Comparison of ENCODE assay signal across 8 mouse cellular contexts in genomic region chr14:121034525-121034924, GRCm38 (mm10). TPM values are rescaled to one million over a fixed set of nuclear protein-coding genes. Genes with fewer than 3 reads are reported as not detected.
DNase-seq lines count a peak whose midpoint lies in the region; ATAC-seq and TF ChIP-seq lines count a peak whose summit lies in the region.

No protein-coding gene starts in this region.

- no peak for ATAC-seq in intestine, postnatal 0 days
- no peak for ATAC-seq in stomach, embryonic 15.5 days (ENCODE audit: insufficient read depth, low FRiP score, low read depth)

- no peak overlapping the region for H3K27ac ChIP-seq in intestine, postnatal 0 days (ENCODE audit: low read depth, low read length)
- H3K27ac ChIP-seq in stomach, embryonic 15.5 days = no peak overlapping the region

- DNase-seq in adrenal gland, postnatal 14 days = peak; percentile 22
- no peak for DNase-seq in adrenal gland, adult 18-20 months (ENCODE audit: low spot score in 2 of 2)
- peak; percentile 58 to 62 for DNase-seq in heart, adult 18-20 months
- peak; percentile 30 to 50 for DNase-seq in lung, adult 18-20 months
- no peak for DNase-seq in left cerebral cortex, adult 9 months (ENCODE audit: low spot score in 2 of 2)
- no peak for DNase-seq in testis, postnatal 10 days (ENCODE audit: low spot score)

- no peaks in the 10 kb centered on the region for H3K9me3 ChIP-seq in intestine, postnatal 0 days (ENCODE audit: control insufficient read depth)
- H3K9me3 ChIP-seq in stomach, embryonic 15.5 days = no peaks in the 10 kb centered on the region

- H3K36me3 ChIP-seq in intestine, postnatal 0 days (ENCODE audit: control insufficient read depth, insufficient read depth) = no peaks in the 10 kb centered on the region
- H3K36me3 ChIP-seq in stomach, embryonic 15.5 days = no peaks in the 10 kb centered on the region

- H3K9ac ChIP-seq in intestine, postnatal 0 days (ENCODE audit: low read depth, low read length) = peak overlapping the region; percentile 91; the same call in 1 of the 2 replicates
- no peak overlapping the region for H3K9ac ChIP-seq in stomach, embryonic 15.5 days

- WGBS in intestine, postnatal 0 days = 24% methylated on average over 10 of the region's 10 CpGs
- WGBS in stomach, embryonic 15.5 days = 24% methylated on average over 10 of the region's 10 CpGs

- H3K27me3 ChIP-seq in intestine, postnatal 0 days (replicated peaks; ENCODE audit: control insufficient read depth, insufficient read depth, low read length) = no peaks in the 10 kb centered on the region
- H3K27me3 ChIP-seq in stomach, embryonic 15.5 days (replicated peaks) = peaks cover 6% of the 10 kb centered on the region; the same call in 1 of the 2 replicates

- peak overlapping the region; percentile 91 for H3K4me2 ChIP-seq in intestine, postnatal 0 days (replicated peaks; ENCODE audit: low read depth)
- H3K4me2 ChIP-seq in stomach, embryonic 15.5 days = peak overlapping the region; percentile 97

- H3K4me1 ChIP-seq in intestine, postnatal 0 days (replicated peaks; ENCODE audit: control insufficient read depth, insufficient read depth, low read length) = 0 out of 2 replicates have a peak, but pooled peaks cover 5% of the 10 kb centered on the region
- peaks cover 10% of the 10 kb centered on the region; the same call in 1 of the 2 replicates for H3K4me1 ChIP-seq in stomach, embryonic 15.5 days

- no peak for TF ChIP-seq CTCF in intestine, postnatal 0 days (IDR thresholded peaks at IDR 0.05; ENCODE audit: low read depth)

- H3K4me3 ChIP-seq in intestine, postnatal 0 days (ENCODE audit: low read depth, low read length) = peak overlapping the region; percentile 95
- peak overlapping the region; percentile 92 for H3K4me3 ChIP-seq in stomach, embryonic 15.5 days (replicated peaks)

RNA-seq across cellular contexts. Expression of gene Farp1, which starts 0.5 kb away (rescaled TPM):
- 21.1 and 22.4 TPM in 2 replicates for total RNA-seq in adrenal gland, postnatal 14 days (2021)
- 10 to 100 TPM; 18.3 to 26.6 TPM for total RNA-seq in adrenal gland, adult 18-20 months (2021)
- 1 to 10 TPM; 7.1 to 8.7 TPM for total RNA-seq in heart, adult 18-20 months (2021)
- polyA plus RNA-seq in intestine, postnatal 0 days (2015; fragmentation: Nextera tagmentation; extraction: Ambion mirVana) = 4.9 and 5.3 TPM in 2 replicates
- 17.3 and 19.1 TPM in 2 replicates for polyA plus RNA-seq in stomach, embryonic 15.5 days (2015; fragmentation: Nextera tagmentation; extraction: Ambion mirVana)

Comparison
In these comparisons a context has a peak if more than half of its experiments do, and no peak if none do; other contexts are left out.
1. DNase-seq: peak in adrenal gland, postnatal 14 days (single experiment), heart, adult 18-20 months (2 of 2) and lung, adult 18-20 months (2 of 2); none in adrenal gland, adult 18-20 months (0 of 2), left cerebral cortex, adult 9 months (0 of 2) and testis, postnatal 10 days (single experiment).